Mouse (Mus musculus) hindbrain, embryonic 10.5 days (tissue): Measurements from ENCODE around the gene Col4a2. TPM values are rescaled to one million over a fixed set of nuclear protein-coding genes. Genes with fewer than 3 reads are reported as not detected.

ENCODE experiments used
- DNase-seq: peaks from one replicate; pipeline ENCODE4 v3.0.0-alpha.2; 2017; ENCODE audit warnings: low spot score
- H3K27ac ChIP-seq: fragments of 300-500 bp; sonication (generic); 2 replicates; pipeline ENCODE4 v1.5.1; 2016; ENCODE audit warnings: mild to moderate bottlenecking, moderate library complexity
- H3K27me3 ChIP-seq: fragments of 300-500 bp; sonication (generic); 2 replicates; pipeline ENCODE4 v1.6.1; 2016; ENCODE audit warnings: mild to moderate bottlenecking; ENCODE audit not compliant: poor library complexity, insufficient read depth, severe bottlenecking
- H3K36me3 ChIP-seq: fragments of 300-500 bp; sonication (generic); 2 replicates; pipeline ENCODE4 v1.6.1; 2016; ENCODE audit warnings: mild to moderate bottlenecking, moderate library complexity
- H3K4me1 ChIP-seq: fragments of 300-500 bp; sonication (generic); replicated peaks from 2 replicates; pipeline ENCODE4 v1.6.1; 2016; ENCODE audit warnings: mild to moderate bottlenecking
- H3K4me3 ChIP-seq: fragments of 300-500 bp; sonication (generic); 2 replicates; pipeline ENCODE4 v1.5.1; 2016; ENCODE audit warnings: mild to moderate bottlenecking, moderate library complexity
- H3K9me3 ChIP-seq: fragments of 300-500 bp; sonication (generic); 2 replicates; pipeline ENCODE4 v1.6.1; 2016; ENCODE audit warnings: mild to moderate bottlenecking, moderate library complexity
- WGBS: fragments of 180-500 bp; shearing (Covaris S2); methylation state at CpG from one replicate; pipeline ENCODE4 v1.1.7; 2016; 5-methylcytosine and 5-hydroxymethylcytosine counted together
- polyA plus RNA-seq: library from polyadenylated mRNA; unstranded; fragments of >200 nt; fragmentation: Nextera tagmentation; extraction: Ambion mirVana; gene quantifications from 2 replicates; pipeline ENCODE4 v1.2.1, GENCODE M21; 2016

The Col4a2 gene
- polyA plus RNA-seq, 1 experiment from 2014 or later, result 52.9 TPM

GRCm38 (mm10) chr8:11421968-11422367 lies 109.4 kb downstream of the Col4a2 start:
- Histone ChIP-seq H3K27ac (no peak overlapping the region), H3K36me3 (peaks cover 31% of the 10 kb centered on the region), H3K4me1 (peaks cover 13% of the 10 kb centered on the region), H3K9me3 (no peaks in the 10 kb centered on the region), H3K27me3 (no peaks in the 10 kb centered on the region), H3K4me3 (no peak overlapping the region)
- 86% methylated on average over 6 of the region's 6 CpGs for WGBS
- DNase-seq, result no peak

- no peak for DNase-seq
- H3K4me3 ChIP-seq, result no peak overlapping the region
- no peaks in the 10 kb centered on the region for H3K27me3 ChIP-seq
- WGBS, result 68% methylated on average over 7 of the region's 7 CpGs
- peaks cover 40% of the 10 kb centered on the region for H3K36me3 ChIP-seq
- H3K27ac ChIP-seq, result no peak overlapping the region
- H3K4me1 ChIP-seq, result peaks cover 13% of the 10 kb centered on the region
- H3K9me3 ChIP-seq, result no peaks in the 10 kb centered on the region
These were observed 110.5 kb downstream of the Col4a2 start for GRCm38 (mm10) chr8:11423091-11423490.

- Histone ChIP-seq H3K4me1 (no peaks in the 10 kb centered on the region), H3K36me3 (peaks cover 69% of the 10 kb centered on the region), H3K27ac (no peak overlapping the region), H3K27me3 (no peaks in the 10 kb centered on the region), H3K4me3 (no peak overlapping the region), H3K9me3 (no peaks in the 10 kb centered on the region)
- DNase-seq, result no peak
- WGBS, result 58% methylated on average over 5 of the region's 5 CpGs
These were observed 118.1 kb downstream of the Col4a2 start for GRCm38 (mm10) chr8:11430688-11431087.

GRCm38 (mm10) chr8:11437862-11438261 lies 125.3 kb downstream of the Col4a2 start:
- 59% methylated on average over 12 of the region's 12 CpGs for WGBS
- no peaks in the 10 kb centered on the region for H3K9me3 ChIP-seq

GRCm38 (mm10) chr8:11441291-11441690 lies 128.7 kb downstream of the Col4a2 start:
- Histone ChIP-seq H3K4me3 (no peak overlapping the region), H3K36me3 (peaks cover 77% of the 10 kb centered on the region), H3K27ac (no peak overlapping the region), H3K4me1 (no peaks in the 10 kb centered on the region), H3K27me3 (peaks cover 11% of the 10 kb centered on the region; the same call in 1 of the 2 replicates), H3K9me3 (no peaks in the 10 kb centered on the region)
- DNase-seq, result no peak
- 93% methylated on average over 6 of the region's 6 CpGs for WGBS

More at GRCm38 (mm10) chr8:11437862-11438261, 125.3 kb downstream of the Col4a2 start:
- H3K27ac ChIP-seq, result no peak overlapping the region
- no peak overlapping the region for H3K4me3 ChIP-seq
- no peaks in the 10 kb centered on the region for H3K4me1 ChIP-seq
- H3K27me3 ChIP-seq, result peaks cover 11% of the 10 kb centered on the region; the same call in 1 of the 2 replicates
- no peak for DNase-seq
- H3K36me3 ChIP-seq, result peaks cover 70% of the 10 kb centered on the region

GRCm38 (mm10) chr8:11443611-11444010 lies 131.0 kb downstream of the Col4a2 start:
- H3K36me3 ChIP-seq, result peaks cover 73% of the 10 kb centered on the region
- no peaks in the 10 kb centered on the region for H3K9me3 ChIP-seq
- 89% methylated on average over 9 of the region's 9 CpGs for WGBS
- no peaks in the 10 kb centered on the region for H3K4me1 ChIP-seq
- H3K27ac ChIP-seq, result no peak overlapping the region
- H3K27me3 ChIP-seq, result no peaks in the 10 kb centered on the region
- no peak overlapping the region for H3K4me3 ChIP-seq
- no peak for DNase-seq

- no peak overlapping the region for H3K27ac ChIP-seq
- peaks cover 72% of the 10 kb centered on the region for H3K36me3 ChIP-seq
- DNase-seq, result no peak
- no peaks in the 10 kb centered on the region for H3K4me1 ChIP-seq
- H3K9me3 ChIP-seq, result no peaks in the 10 kb centered on the region
- H3K27me3 ChIP-seq, result no peaks in the 10 kb centered on the region
- no peak overlapping the region for H3K4me3 ChIP-seq
- 85% methylated on average over 7 of the region's 7 CpGs for WGBS
These were observed 131.6 kb downstream of the Col4a2 start for GRCm38 (mm10) chr8:11444216-11444615.

- Histone ChIP-seq H3K9me3 (no peaks in the 10 kb centered on the region), H3K27ac (no peak overlapping the region), H3K36me3 (peaks cover 60% of the 10 kb centered on the region), H3K4me3 (no peak overlapping the region), H3K27me3 (no peaks in the 10 kb centered on the region), H3K4me1 (peaks cover 9% of the 10 kb centered on the region)
- WGBS, result 92% methylated on average over 13 of the region's 13 CpGs
- DNase-seq, result no peak
These were observed 133.2 kb downstream of the Col4a2 start for GRCm38 (mm10) chr8:11445790-11446189.

- Histone ChIP-seq H3K4me1 (peaks cover 21% of the 10 kb centered on the region), H3K27ac (no peak overlapping the region), H3K27me3 (peaks cover 17% of the 10 kb centered on the region), H3K36me3 (peaks cover 46% of the 10 kb centered on the region), H3K9me3 (no peaks in the 10 kb centered on the region), H3K4me3 (no peak overlapping the region)
- no peak for DNase-seq
- WGBS, result 93% methylated on average over 23 of the region's 23 CpGs
These were observed 135.4 kb downstream of the Col4a2 start for GRCm38 (mm10) chr8:11447910-11448570.

GRCm38 (mm10) chr8:11450184-11451113 lies 137.8 kb downstream of the Col4a2 start:
- peak overlapping the region; percentile 53; the same call in 1 of the 2 replicates for H3K27ac ChIP-seq
- peaks cover 37% of the 10 kb centered on the region for H3K4me1 ChIP-seq
- H3K9me3 ChIP-seq, result no peaks in the 10 kb centered on the region
- H3K4me3 ChIP-seq, result no peak overlapping the region
- DNase-seq, result peak; percentile 37
- peaks cover 19% of the 10 kb centered on the region for H3K27me3 ChIP-seq
- H3K36me3 ChIP-seq, result peaks cover 22% of the 10 kb centered on the region
- 36% methylated on average over 8 of the region's 8 CpGs for WGBS

GRCm38 (mm10) chr8:11452152-11452551 lies 139.5 kb downstream of the Col4a2 start:
- DNase-seq, result no peak
- H3K9me3 ChIP-seq, result no peaks in the 10 kb centered on the region
- 90% methylated on average over 1 of the region's 1 CpGs for WGBS
- peaks cover 19% of the 10 kb centered on the region for H3K27me3 ChIP-seq
- no peak overlapping the region for H3K4me3 ChIP-seq
- H3K36me3 ChIP-seq, result peaks cover 14% of the 10 kb centered on the region
- H3K4me1 ChIP-seq, result peaks cover 37% of the 10 kb centered on the region
- peak overlapping the region; percentile 67 for H3K27ac ChIP-seq

- H3K4me1 ChIP-seq, result peaks cover 39% of the 10 kb centered on the region
- H3K4me3 ChIP-seq, result no peak overlapping the region
- H3K36me3 ChIP-seq, result peaks cover 14% of the 10 kb centered on the region
- H3K27ac ChIP-seq, result peak overlapping the region; percentile 67
- no peaks in the 10 kb centered on the region for H3K9me3 ChIP-seq
- H3K27me3 ChIP-seq, result peaks cover 19% of the 10 kb centered on the region
- 57% methylated on average over 3 of the region's 3 CpGs for WGBS
- no peak for DNase-seq
These were observed 140.0 kb downstream of the Col4a2 start for GRCm38 (mm10) chr8:11452559-11452958.

GRCm38 (mm10) chr8:11452974-11453373 lies 140.4 kb downstream of the Col4a2 start:
- DNase-seq, result peak; percentile 20

More at GRCm38 (mm10) chr8:11452974-11453373, 140.4 kb downstream of the Col4a2 start:
- peak overlapping the region; percentile 67 for H3K27ac ChIP-seq
- peaks cover 43% of the 10 kb centered on the region for H3K4me1 ChIP-seq
- peaks cover 11% of the 10 kb centered on the region for H3K36me3 ChIP-seq
- WGBS, result 26% methylated on average over 4 of the region's 4 CpGs
- peaks cover 19% of the 10 kb centered on the region for H3K27me3 ChIP-seq
- no peaks in the 10 kb centered on the region for H3K9me3 ChIP-seq
- no peak overlapping the region for H3K4me3 ChIP-seq
